Mouse (Mus musculus): ENCODE results near the gene Ralgapa2. TPM values are rescaled to one million over a fixed set of nuclear protein-coding genes. Genes with fewer than 3 reads are reported as not detected.

Gene Ralgapa2
- polyA plus RNA-seq, 1 experiment from 2014 or later: 3.6 TPM

DNA sequence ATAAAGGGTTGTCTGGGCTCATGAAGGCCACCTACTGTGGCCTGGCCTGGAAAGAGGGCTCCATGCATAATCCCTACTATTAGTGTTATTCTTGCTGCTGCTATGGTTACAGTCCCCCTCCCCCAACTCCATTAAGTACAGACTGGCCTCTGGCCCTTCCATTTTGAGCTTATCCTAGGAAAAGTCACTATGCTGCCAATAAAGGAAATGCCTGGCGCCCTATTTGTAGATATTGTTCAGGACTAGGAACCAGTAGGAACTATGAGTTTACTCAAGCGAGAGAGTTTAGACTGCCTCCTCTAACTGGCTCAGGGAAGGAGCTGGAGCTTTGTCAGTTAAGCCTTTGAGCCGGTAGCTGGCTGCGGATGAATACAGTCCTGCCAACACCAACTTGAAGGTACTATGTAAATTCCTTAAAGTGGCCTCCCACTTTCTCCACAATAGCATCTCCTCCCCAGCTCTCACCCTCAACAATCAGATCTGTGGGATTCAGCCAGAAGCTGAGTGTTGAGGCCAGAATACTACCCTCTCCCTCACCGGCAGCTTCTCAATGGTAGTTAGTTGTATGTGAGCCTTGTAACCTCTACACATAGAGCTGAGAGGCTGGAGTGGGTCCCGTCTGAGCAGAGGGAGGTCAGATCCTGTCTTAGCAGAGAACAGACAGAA is 37.1 kb upstream of the Ralgapa2 start:
- H3K4me1 ChIP-seq (replicated peaks; ENCODE audit: insufficient read depth, low read length): no peaks in the 10 kb centered on the region
- no peak overlapping the region for H3K4me3 ChIP-seq (replicated peaks; ENCODE audit: low read depth, low read length)
- no peak for TF ChIP-seq CTCF (IDR thresholded peaks at IDR 0.05; ENCODE audit: low read depth)
- H3K4me2 ChIP-seq (ENCODE audit: low read length): no peak overlapping the region
- 33% methylated on average over 6 of the region's 6 CpGs for WGBS
- no peak overlapping the region for H3K27ac ChIP-seq
- H3K9me3 ChIP-seq (replicated peaks; ENCODE audit: low read length): no peaks in the 10 kb centered on the region
- no peak for ATAC-seq (replicated peaks; ENCODE audit: low FRiP score, low read depth)
- H3K36me3 ChIP-seq (ENCODE audit: insufficient read depth, low read length): no peaks in the 10 kb centered on the region
- no peak for DNase-seq (ENCODE audit: low spot score)
- H3K27me3 ChIP-seq (ENCODE audit: insufficient read depth, low read length): no peaks in the 10 kb centered on the region
- no peak overlapping the region for H3K9ac ChIP-seq (ENCODE audit: low read depth, low read length)

DNA sequence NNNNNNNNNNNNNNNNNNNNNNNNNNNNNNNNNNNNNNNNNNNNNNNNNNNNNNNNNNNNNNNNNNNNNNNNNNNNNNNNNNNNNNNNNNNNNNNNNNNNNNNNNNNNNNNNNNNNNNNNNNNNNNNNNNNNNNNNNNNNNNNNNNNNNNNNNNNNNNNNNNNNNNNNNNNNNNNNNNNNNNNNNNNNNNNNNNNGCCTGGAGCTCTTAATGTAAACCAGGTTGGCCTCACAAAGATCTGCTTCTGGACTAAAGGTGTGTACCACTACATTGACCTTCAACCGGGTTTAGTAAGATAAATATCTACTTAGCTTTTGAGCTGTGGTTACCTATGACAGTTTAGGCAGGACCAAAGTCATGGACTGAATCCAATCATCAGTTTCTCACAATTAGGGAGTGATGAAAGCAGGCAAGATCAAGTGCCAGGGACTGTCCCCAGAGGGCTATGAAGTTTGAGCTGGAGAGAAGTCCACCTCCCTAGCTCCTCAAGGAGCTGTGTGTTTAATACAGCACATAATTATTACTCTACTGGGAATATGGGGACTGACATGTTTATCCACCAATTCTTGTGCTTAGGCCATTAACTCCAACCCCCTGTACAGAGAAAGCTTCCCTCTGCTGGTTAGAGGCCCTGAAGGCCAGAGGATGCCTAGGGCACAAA is 32.1 kb upstream of the Ralgapa2 start:
- Histone ChIP-seq H3K9ac (ENCODE audit: low read depth, low read length) (no peak overlapping the region), H3K36me3 (ENCODE audit: insufficient read depth, low read length) (no peaks in the 10 kb centered on the region), H3K4me1 (replicated peaks; ENCODE audit: insufficient read depth, low read length) (no peaks in the 10 kb centered on the region), H3K9me3 (replicated peaks; ENCODE audit: low read length) (no peaks in the 10 kb centered on the region), H3K4me3 (replicated peaks; ENCODE audit: low read depth, low read length) (no peak overlapping the region), H3K27me3 (ENCODE audit: insufficient read depth, low read length) (no peaks in the 10 kb centered on the region), H3K27ac (no peak overlapping the region), H3K4me2 (ENCODE audit: low read length) (no peak overlapping the region)
- ATAC-seq (replicated peaks; ENCODE audit: low FRiP score, low read depth) (no peak), DNase-seq (ENCODE audit: low spot score) (no peak)
- TF ChIP-seq CTCF (IDR thresholded peaks at IDR 0.05; ENCODE audit: low read depth): no peak
- WGBS: 69% methylated on average over 1 of the region's 1 CpGs

DNA sequence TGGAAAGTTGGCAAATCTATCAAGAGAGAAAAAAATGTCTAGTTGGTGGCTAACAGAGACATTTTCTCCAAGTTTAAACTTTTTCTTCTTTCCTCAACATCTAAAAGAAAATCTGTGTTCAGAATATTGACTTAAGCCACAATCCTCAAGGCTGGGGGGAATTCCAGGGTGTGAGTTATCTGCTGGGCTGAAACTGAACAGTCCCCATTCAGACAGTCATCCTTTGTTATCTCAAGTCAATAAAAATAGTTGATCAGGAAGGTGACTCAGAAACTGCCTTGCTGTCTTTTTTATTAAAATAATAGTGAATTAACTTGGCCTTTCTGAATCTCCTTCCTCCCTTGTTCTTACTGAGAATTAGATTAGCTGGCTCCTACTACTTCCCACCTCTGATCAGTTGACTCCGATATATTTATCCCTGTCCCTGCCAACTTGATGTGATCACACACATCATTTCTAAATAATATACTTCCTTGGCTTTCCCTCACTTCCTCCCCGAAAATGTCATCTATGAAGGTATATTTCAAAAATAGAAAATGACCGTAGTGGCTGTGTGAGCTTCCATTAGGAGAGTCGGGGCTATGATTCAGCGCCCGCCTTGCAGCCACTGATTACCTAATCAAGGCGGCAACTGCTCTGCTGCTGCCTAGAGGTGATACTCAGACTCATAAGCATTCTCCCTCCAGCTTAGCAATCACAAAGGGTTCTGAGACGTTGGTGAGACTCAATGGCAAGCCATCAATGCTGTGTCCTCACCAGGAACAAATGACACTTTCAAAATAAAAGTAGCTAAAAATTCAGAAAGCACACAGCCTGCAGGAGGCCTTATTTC is 21.2 kb upstream of the Ralgapa2 start:
- DNase-seq (ENCODE audit: low spot score) (no peak), ATAC-seq (replicated peaks; ENCODE audit: low FRiP score, low read depth) (no peak)
- Histone ChIP-seq H3K4me2 (ENCODE audit: low read length) (no peak overlapping the region), H3K4me3 (replicated peaks; ENCODE audit: low read depth, low read length) (no peak overlapping the region), H3K36me3 (ENCODE audit: insufficient read depth, low read length) (no peaks in the 10 kb centered on the region), H3K9ac (ENCODE audit: low read depth, low read length) (no peak overlapping the region), H3K4me1 (replicated peaks; ENCODE audit: insufficient read depth, low read length) (no peaks in the 10 kb centered on the region), H3K27ac (no peak overlapping the region), H3K9me3 (replicated peaks; ENCODE audit: low read length) (no peaks in the 10 kb centered on the region), H3K27me3 (ENCODE audit: insufficient read depth, low read length) (no peaks in the 10 kb centered on the region)
- 69% methylated on average over 8 of the region's 8 CpGs for WGBS
- no peak for TF ChIP-seq CTCF (IDR thresholded peaks at IDR 0.05; ENCODE audit: low read depth)

DNA sequence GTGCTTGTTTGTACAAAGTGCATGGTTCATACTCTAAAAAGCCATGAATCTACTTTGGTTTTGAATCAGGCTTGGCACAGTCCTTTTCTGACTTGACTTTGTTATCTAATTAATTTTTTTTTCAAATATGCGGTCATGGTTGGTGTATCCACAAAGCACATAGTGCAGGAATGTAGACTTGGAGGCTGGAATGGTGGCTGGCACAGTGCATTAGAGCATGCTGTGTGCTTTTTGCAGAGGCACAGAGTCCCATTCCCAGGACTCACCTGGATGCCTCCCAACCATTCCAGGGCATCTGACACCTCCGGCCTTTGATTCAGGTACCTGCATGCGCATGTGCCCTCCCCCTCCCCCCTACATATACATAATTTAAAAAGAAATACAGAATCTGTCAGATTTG is 20.3 kb upstream of the Ralgapa2 start:
- H3K9ac ChIP-seq (ENCODE audit: low read depth, low read length): no peak overlapping the region
- H3K27me3 ChIP-seq (ENCODE audit: insufficient read depth, low read length): no peaks in the 10 kb centered on the region
- no peak overlapping the region for H3K4me2 ChIP-seq (ENCODE audit: low read length)
- H3K4me1 ChIP-seq (replicated peaks; ENCODE audit: insufficient read depth, low read length): no peaks in the 10 kb centered on the region
- DNase-seq (ENCODE audit: low spot score): no peak
- H3K36me3 ChIP-seq (ENCODE audit: insufficient read depth, low read length): no peaks in the 10 kb centered on the region
- peak; percentile 40; the same call in 1 of the 2 replicates for ATAC-seq (replicated peaks; ENCODE audit: low FRiP score, low read depth)
- 68% methylated on average over 3 of the region's 3 CpGs for WGBS
- H3K9me3 ChIP-seq (replicated peaks; ENCODE audit: low read length): no peaks in the 10 kb centered on the region
- no peak for TF ChIP-seq CTCF (IDR thresholded peaks at IDR 0.05; ENCODE audit: low read depth)
- no peak overlapping the region for H3K4me3 ChIP-seq (replicated peaks; ENCODE audit: low read depth, low read length)
- H3K27ac ChIP-seq: no peak overlapping the region

GRCm38 (mm10) chr2:146525483-146525882 is 13.3 kb upstream of the Ralgapa2 start:
- Histone ChIP-seq H3K9ac (ENCODE audit: low read depth, low read length) (no peak overlapping the region), H3K9me3 (replicated peaks; ENCODE audit: low read length) (no peaks in the 10 kb centered on the region), H3K4me1 (replicated peaks; ENCODE audit: insufficient read depth, low read length) (no peaks in the 10 kb centered on the region), H3K27me3 (ENCODE audit: insufficient read depth, low read length) (no peaks in the 10 kb centered on the region), H3K4me2 (ENCODE audit: low read length) (no peak overlapping the region), H3K4me3 (replicated peaks; ENCODE audit: low read depth, low read length) (no peak overlapping the region), H3K27ac (no peak overlapping the region), H3K36me3 (ENCODE audit: insufficient read depth, low read length) (no peaks in the 10 kb centered on the region)
- TF ChIP-seq CTCF (IDR thresholded peaks at IDR 0.05; ENCODE audit: low read depth): no peak
- DNase-seq (ENCODE audit: low spot score) (no peak), ATAC-seq (replicated peaks; ENCODE audit: low FRiP score, low read depth) (no peak)
- 25% methylated on average over 2 of the region's 2 CpGs for WGBS

GRCm38 (mm10) chr2:146524685-146525415 is 12.7 kb upstream of the Ralgapa2 start:
- ATAC-seq (replicated peaks; ENCODE audit: low FRiP score, low read depth): peak; percentile 77
- no peaks in the 10 kb centered on the region for H3K9me3 ChIP-seq (replicated peaks; ENCODE audit: low read length)
- 58% methylated on average over 4 of the region's 4 CpGs for WGBS
- H3K27me3 ChIP-seq (ENCODE audit: insufficient read depth, low read length): no peaks in the 10 kb centered on the region
- no peak overlapping the region for H3K9ac ChIP-seq (ENCODE audit: low read depth, low read length)
- H3K27ac ChIP-seq: no peak overlapping the region
- TF ChIP-seq CTCF (IDR thresholded peaks at IDR 0.05; ENCODE audit: low read depth): no peak
- no peaks in the 10 kb centered on the region for H3K36me3 ChIP-seq (ENCODE audit: insufficient read depth, low read length)
- no peak overlapping the region for H3K4me3 ChIP-seq (replicated peaks; ENCODE audit: low read depth, low read length)
- no peaks in the 10 kb centered on the region for H3K4me1 ChIP-seq (replicated peaks; ENCODE audit: insufficient read depth, low read length)
- H3K4me2 ChIP-seq (ENCODE audit: low read length): no peak overlapping the region
- DNase-seq (ENCODE audit: low spot score): peak; percentile 39

Data from kidney, postnatal 0 days (tissue).